Mouse (Mus musculus) adrenal gland, adult 18-20 months (tissue): ENCODE measurements around the gene H1foo. TPM values are rescaled to one million over a fixed set of nuclear protein-coding genes. Genes with fewer than 3 reads are reported as not detected.

Source experiments
- DNase-seq, 2 experiments: peaks; one replicate each; pipeline ENCODE4 v3.0.0; 2021 to 2022; ENCODE audit warnings: low spot score in 2 of 2
- total RNA-seq, 2 experiments: library from RNA; stranded (reverse); gene quantifications; 1 replicate in 1 of 2; 2 replicates in 1 of 2; pipeline ENCODE4 v1.2.3; 2021

The H1foo gene
- total RNA-seq, 2 experiments from 2014 or later, result not detected

DNA sequence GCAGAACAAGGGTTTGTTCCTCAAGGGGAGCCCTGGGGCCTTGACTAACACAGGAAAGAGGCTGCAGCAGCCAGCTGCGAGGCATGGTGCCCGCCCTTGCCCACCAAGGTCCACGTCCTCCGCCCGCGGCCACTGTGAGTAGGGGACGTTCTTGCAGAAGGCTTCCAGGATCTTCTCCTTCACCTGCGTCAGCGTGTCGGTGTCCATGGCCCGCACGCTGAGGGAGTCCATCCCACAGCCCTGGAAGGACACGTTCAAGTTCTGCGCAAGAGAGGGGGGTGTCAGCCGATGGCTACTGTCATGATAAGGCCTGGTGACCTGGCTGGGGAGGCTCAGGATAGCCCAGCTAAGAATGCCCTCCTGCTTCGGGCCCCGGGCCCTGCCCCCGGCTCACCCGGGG, 15.6 kb downstream of the H1foo start:
- DNase-seq, result no peak

DNA sequence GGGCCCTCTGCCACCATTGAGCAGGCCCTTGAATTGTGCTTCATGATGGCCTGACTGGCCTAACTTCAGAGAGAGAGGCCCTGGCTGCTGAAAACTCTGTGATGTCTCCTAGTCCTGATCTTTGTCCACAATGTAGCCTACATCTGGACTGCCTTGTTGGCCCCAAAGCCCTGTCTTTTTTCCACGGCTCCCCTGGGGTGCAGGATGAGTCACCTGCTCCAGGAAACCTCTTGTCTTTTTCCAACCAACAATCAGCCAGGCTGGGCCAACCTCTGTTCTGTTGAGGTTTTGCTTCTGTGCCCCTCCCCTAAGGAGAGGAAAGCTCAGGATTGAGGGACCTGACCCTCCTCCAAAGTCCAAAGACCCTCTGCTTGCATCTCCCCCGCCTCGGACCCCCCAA, 17.0 kb downstream of the H1foo start:
- no peak for DNase-seq

DNA sequence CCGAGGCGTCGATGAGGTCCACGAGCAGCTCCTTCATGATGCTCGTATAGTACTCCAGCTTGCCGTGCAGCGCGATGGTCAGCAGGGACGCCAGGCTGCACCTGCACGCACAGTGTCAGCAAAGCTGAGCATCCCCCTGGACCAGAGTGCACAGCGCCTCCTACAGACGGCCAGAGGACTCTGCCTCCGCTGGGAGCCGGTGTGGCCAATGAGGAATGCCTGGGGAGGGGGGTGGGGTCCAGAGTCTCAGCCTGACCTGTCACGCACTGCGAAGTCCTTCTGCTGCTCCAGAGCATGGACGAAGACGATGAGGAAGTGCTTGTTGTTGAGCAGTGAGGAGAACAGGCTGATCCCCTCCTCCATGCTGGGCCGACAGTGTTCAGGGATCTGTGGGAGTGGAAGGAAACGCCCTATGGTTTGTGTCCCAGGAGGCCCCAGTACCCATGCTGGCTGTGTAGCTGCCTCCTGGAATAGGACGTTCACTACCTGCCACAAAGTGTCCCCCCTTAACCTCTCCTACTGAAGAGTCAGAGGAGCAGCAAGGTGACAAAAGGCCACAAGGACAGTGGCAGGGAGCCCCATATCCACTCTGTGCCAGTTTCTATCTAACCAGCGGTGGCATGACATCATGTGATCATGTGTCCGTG, 17.8 kb downstream of the H1foo start:
- DNase-seq, result no peak

DNA sequence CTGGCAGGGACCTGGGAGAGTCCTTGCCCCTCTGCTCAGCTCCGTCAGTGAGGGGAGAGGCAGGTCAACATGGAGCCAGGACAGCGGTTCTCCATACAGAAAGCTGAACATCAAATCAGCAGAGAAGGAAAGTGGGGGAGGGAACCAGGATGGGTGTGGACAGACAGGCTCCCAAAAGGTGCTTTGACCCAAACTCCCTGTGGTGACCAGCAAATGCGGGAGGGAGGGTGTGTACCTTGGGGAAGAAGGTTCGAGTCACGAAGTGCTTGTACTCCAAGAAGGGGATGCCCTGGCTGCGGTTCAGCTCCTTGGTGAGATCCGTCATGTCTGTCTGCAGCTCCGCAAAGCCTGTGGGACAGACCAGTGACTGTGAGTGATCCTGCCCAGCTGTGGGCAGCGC, 18.9 kb downstream of the H1foo start:
- DNase-seq, result no peak

DNA sequence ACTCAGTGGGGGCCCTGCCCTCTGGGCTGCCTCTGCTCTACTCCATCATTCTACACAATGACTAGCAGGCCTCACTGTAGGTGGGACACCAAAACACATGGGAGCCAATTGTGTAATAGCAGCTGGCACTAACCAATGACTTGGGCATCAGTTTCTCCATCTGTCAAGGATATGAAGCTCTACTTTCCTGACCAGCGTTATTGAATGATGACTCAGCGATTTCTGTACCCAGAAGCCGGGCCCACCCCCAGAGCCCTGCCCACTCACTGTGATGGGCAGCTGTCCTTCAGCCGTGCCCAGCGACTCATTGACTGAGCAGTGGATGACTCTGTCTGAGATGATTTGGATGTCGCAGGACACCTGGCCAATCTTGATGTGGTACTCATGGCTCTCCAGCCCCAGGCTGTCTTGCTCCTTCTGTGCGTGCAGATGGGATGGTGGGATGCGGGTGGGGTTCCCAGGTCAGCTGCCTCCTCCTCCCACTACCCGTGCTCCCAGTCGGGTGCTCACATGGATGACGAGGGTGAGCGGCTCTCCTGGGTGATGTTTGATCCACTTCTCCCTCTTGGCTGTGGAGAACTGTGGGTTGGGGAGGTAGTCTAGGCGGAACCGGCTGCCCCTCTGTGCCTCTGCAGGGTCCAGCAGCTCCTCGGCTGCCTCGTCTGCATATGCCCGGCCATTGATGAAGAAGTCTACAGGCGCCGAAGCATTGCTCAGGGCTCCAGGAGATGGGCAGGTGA, 21.7 kb downstream of the H1foo start:
- DNase-seq, result no peak

DNA sequence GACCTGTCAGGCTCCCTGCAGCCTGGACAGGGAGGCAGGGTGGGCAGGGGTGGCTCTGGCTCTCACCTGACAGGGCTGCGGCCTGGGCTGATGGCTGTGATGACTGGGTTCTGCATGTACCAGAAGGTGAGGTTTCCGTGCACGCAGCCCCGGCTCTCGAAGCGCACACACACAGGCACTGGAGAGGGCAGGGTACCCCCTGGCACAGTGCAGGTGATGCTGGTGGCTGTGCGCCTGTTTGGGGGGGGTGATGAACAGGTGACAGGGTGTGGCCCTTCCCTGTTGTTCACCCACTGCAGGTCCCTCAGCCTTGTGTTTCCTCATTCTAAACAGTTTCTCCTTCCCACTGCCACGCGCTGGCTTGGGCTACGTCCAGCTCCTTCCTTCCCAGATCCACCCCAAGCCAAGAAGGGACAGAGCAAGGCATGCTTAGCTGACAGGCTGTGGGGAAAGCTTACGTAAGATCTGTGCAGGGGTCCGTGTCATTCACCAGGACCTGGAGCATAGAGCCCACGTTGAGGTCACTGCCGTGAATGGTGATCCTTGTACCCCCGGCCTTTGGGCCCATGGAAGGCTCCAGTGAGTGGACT, 22.6 kb downstream of the H1foo start:
- no peak for DNase-seq

DNA sequence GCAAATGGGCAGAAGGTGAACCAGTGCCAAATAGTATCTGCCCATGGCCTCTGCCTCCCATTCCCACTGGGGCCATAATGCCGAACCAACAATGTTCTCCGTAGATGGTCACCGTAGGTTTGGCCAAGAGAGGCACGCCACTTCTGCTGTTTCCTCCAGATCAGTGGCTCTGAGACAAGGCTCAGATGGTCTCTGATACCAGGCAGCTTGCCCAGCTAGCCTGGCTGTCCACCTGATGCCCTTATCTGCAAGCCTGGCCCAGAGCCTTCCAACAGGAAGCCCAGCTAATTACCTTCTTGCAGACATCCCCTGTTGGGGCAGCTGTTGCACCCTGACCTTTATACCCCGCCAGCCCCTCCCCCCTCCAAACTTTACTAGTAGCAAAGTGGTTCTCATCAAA, 23.3 kb downstream of the H1foo start:
- DNase-seq, result no peak

DNA sequence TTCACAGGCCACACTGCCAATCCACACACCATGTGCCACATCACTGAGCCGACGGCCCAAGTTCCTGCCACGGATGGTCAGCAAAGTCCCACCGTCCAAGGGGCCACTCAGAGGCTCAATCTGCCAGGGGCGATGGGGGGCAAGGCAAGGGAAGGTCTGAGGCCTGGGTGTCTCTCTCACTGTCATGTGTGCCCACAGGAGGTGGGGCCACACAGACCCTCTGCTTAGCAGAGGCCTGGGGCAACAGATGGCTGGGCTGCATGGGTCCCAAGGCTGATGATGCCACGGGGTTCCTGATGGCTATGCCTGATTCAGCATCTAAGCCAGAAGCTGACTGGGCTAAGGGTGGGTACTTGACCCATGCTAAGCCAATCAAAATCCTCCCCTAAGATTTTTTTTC, 24.0 kb downstream of the H1foo start:
- no peak for DNase-seq

DNA sequence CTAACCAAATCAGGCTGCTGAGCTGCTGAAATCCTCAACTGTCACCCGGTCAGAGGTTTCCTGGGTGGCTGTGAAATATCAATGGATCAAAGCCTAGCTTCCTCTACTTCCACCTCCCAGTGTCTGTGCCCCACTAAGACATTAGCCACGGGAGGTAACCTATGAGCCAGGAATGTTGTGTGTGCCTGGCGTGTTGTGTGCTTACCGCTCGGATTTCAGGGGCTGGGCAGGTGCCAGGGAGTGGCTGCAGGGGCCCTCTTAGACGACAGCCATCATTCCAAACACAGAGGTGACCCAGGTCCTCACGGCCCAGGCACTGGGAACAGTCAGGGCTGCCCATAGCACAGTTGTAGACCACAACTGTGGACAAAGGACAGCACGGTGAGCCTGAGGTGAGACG, 24.4 kb downstream of the H1foo start:
- DNase-seq, result no peak

DNA sequence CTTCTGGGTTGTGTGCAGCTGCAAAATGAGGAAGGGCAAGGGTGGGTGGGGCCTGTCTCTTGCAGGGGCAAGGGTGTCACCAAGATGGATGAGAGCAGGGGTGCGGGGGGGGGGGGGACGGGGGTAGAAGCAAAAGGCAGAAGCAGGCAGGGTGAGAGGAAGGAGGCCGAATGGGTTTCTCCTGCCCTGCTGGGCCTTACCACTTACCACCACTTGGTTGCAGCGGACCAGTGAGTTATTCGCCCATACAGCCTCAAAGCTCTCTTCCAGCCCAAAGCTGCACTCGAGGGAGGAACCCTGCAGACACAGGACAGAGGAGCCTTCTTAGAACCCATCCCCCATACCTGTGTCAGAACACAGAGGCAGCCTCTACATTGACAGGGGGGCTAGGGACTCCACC, 25.2 kb downstream of the H1foo start:
- DNase-seq, result no peak

DNA sequence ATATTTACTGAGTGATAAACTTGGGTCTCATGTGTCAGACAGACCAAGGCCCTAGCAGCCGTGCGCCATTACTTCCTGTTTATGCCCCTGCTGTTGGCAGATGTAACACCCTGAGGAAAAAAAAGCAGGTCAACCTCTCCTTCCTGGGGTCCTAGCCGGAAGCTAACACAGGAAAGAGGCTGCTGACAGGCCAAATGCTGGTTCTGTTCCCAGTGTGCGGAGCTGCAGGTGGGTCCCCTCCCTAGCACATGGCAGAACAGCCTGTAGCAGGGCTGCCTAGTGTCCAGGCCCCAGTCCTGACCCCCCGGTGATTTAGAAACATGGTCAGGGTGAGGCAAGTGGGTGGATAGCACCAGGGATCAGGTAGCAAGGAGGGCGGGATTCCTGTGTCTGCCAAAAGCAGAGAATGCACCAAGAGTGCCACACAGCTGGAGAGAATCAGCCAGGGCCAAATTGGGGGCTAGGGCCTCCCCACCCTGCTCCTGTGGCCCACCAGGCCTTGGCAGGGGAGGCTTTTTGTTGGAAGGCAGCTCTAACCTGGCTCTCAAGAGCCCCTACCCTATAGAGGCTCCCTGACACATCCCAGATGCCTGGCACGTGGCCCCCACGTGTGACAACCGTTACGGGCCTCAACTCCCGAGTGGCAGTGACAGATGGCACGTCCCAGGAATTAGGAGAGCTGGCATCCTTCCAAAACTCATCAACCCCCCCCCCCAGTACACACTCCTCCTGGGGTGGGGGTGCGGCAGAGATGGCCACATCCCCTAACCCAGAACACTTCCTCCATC, 26.7 kb downstream of the H1foo start:
- no peak for DNase-seq

DNA sequence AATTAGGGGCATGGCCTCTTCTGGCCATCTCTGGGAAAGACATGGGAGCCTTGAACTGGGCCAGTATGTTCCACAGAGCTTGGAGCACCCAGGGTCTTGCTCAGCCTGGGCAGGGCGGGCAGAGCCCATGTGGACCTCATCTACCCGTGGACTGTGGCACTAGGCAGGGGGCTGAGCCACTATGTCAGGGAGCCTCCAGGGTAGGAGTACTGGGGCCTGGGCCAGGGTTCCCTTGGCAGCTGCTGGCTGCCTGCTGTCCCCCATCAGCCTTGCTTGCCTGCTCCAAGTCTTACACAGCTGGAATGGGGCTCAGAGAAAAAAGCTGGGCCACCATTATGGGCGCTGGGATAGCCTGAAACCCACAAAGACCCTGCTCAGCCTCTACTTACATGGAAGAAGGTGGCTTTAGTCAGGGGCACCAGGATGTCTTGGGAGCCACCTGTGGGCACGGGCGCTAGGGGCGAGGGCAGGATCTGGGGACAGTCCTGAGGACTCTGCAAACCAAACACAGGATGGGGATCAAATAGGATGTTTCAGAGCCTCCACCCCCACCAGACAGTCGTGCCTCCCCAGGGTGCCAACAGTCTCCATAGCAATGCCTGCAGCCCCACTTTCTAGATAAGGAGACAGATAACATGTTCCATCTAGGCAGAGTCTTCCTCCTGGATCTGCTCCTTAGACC, 27.5 kb downstream of the H1foo start:
- no peak for DNase-seq

DNA sequence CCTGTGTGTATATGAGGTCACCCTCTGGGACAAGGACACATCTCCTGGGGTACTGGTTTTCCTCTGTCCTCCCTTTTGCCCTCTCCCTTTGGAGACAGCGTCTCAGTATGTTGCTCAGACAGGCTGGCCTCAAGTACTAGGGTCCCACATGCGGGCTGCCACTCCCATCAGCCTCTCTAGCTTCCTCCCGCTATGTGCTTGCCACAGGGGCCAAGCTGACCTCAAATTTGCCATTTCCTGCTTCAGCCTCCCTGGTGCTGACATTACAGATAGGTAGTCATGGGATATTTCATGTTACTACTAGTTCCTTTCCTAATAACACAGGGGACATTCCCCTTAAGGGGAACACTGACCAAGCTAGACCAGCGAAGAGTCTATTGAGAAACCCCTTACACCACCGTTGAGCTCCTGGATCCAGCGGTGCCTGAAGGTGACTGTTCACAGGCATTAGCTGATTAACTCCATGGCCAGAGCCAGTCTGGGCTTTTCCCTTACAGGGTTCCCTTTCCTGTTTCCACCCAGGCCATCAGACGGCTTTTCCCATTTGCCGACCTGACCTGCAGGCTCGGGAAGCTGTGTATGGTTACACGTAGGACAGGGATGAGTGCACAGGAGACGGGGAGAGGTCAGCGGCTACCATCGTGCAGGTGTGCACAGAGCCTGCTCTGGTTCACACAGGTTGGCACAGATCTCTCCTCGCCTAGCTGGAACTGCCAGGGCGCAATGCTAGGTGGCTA, 28.6 kb downstream of the H1foo start:
- no peak for DNase-seq

DNA sequence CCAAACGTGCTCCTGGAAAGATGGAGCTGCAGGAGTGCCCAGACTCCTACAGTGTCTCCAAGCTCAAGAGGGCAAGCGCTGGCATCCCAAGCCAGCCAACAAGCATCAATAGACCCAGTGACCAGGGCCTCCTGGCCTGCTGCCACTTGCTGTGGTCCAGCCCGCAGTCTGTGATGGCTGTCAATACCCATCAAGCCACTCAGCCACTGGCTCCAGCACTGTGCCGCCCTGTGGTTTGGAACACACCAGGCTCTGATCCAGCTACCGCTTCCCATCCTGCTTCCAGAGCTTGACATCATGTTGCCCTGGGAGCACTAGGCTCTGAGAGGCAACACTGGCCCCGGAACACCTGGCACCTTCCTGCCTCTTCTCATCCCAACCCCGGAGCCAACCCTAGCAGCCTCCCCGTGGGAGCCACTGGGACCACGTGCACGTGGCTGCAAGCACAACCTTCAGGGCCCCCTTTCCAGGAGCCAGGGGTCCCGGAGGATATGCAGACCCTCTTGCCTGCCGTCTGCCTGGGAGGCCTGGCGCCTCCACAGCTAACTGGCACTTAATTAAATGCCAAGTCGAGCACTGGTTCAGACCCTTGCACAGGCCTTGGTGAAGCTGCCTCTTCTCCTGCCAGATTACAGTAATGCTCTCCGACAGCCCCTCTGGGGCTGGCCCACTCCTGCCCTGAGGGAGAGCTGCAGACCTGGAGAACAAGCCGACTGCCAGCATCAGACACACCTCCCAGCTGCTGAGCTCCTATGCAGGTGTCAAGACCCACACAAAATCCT, 29.3 kb downstream of the H1foo start:
- DNase-seq, result no peak

DNA sequence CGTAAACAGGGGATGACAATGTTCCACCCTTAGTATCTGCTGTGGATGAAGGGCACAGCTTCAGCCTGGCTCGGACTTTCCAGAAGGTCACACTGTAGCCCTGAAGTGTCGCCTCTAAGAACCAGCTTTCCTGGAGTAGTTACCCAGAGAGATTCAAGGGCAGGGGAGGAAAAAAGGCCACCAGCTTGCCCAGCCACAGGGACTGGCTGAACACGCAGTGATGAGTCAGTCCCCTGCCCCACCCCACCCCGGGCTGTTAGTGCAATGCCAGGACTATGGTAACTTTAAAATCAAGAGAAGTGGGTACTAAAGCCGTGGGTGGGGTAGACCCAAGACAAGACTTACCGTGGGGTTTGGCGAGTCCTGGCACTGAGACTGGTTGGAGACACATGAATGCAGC, 30.9 kb downstream of the H1foo start:
- no peak for DNase-seq

DNA sequence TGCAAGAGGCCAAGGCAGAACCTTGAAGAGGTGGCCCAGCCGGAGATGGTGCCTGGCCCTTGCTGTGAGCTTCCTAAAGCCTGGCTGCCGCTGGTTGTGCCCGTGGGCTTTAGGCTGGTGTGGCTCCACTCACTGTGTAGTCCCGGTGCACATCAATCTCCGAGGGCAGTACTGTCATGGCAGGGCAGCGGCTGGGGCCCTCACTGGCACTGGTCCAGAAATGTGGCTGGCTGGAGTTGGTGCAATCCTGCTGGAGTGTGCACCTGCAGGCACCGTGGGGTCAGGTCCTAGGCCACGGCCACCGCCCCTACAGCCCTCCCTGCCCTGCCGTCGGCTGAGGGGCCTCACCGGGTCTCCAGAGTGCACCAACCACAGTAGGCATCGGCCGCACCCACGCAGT, 33.1 kb downstream of the H1foo start:
- no peak for DNase-seq

DNA sequence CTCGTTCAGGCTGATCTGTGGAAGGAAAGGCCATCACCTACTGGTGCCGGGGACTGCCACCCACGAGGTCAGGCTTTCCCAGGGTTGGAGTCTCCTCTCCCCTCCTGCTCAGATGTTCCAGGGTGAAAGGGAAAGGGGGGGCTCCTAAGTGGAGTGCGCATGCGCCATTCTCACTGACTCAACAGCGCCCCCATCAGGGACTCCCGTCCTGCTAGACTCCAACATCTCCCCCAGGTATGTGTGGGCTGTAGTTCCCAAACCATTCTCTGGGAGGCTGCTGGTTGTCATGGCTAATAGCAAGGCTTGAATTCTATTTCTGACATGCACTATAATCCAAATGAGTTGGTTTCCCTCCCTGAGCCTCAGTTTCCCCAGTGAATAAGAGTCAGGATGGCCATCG, 33.9 kb downstream of the H1foo start:
- no peak for DNase-seq

DNA sequence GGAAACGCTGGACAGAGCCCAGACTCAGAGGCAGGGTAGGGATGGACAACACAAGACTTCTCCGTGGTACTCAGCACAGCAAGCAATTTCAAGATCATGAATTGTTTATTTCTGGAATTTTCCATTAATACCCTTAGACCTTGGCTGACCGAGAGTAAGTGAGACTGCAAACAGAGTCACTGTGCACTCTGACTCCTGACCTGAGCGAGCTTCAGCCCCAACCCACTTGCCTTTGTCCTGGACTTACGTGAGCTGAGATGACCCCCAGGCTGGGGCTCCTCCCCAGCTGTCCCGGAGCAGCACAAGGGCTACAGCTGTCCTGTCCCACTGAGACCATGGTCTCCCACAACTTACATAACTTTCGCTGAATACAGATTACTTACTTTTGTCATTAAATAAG, 38.2 kb downstream of the H1foo start:
- no peak for DNase-seq

DNA sequence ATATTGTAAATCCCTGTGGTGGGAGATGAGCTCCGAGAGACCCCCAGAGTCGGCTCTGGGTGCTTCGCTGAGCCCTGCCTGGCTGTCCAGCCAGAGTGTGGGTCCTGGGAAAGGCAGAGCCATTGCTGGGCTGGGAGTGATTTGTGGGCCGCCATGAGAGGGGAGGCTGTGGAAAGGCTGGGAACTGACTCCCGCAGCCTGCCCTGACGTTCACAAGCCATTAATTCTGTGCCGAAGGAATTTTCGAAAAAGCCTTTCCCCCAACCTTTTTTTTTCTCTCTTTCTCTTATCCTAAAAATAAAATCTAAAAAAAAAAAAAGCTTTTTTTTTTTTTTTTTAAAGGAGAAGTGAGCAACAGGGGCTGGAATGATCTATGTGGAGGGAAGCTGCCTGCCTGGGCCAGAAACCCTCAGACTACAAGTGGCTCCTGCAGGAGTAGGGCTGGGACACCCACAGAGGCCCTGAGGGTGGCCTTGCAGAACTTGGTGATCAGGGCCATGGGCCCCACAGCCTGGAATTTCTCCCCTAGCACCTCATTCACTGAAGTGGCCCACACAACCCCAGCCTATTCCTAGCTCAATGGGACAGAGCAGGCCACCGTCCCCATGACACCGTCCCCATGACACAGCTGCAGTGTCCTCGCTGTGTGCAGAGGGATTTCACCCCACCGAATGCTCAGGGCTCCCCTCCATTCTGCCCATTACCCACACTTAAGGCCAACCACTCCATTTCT, 38.7 kb downstream of the H1foo start:
- no peak for DNase-seq
